Mouse (Mus musculus) small intestine, adult 10 weeks (tissue): ENCODE data around the gene Npsr1. TPM values are rescaled to one million over a fixed set of nuclear protein-coding genes. Genes with fewer than 3 reads are reported as not detected.

Experiments used
- polyA plus RNA-seq: library from polyadenylated mRNA; stranded (reverse); fragments of 350-450 nt; fragmentation: Illumina TruSeq; extraction: RNeasy Lipid Tissue Mini Kit (QIAGEN cat#74804); gene quantifications from one replicate; pipeline ENCODE4 v1.2.3, GENCODE M21; 2014; ENCODE audit warnings: low replicate concordance

Gene Npsr1
- not detected for polyA plus RNA-seq

GRCm38 (mm10) chr9:24097696-24098095 lies at the start of gene Npsr1:
Gene Npsr1, plus strand, starts transcription at chr9:24097996.

